Mouse (Mus musculus) liver, postnatal 0 days (tissue): ENCODE data around the gene Ngef.

Source experiments
- CTCF ChIP-seq: sonication (generic); IDR thresholded peaks from 2 replicates; pipeline ENCODE4 v1.5.1; 2016; ENCODE audit warnings: antibody characterized with exemption, low read depth
- EP300 ChIP-seq: IDR thresholded peaks from 2 replicates; pipeline ENCODE4 v1.6.1; 2016; ENCODE audit warnings: antibody characterized with exemption, low read depth, mild to moderate bottlenecking

DNA sequence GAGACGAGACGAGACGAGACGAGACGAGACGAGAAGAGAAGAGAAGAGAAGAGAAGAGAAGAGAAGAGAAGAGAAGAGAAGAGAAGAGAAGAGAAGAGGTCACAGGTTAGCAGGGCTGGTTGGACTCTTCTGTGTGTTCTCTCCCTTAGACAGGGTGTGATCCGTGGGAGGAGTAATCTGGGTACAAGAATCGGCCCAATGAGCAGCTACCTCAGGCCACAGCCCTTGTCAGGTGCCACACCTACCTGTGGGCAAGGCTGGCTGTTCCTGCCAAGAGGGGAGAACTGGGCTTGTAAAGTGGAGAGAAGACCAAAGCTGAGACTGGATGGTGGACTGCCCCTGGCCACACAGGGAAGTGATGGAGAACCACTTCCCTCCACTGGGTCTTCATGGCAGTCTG is 7.9 kb downstream of the Ngef start:
- TF ChIP-seq CTCF (no peak), EP300 (no peak)
